Mouse (Mus musculus): ENCODE measurements around the gene Fars2. TPM values are rescaled to one million over a fixed set of nuclear protein-coding genes. Genes with fewer than 3 reads are reported as not detected.

Gene Fars2
- polyA plus RNA-seq, 1 experiment from 2014 or later: 42.7 TPM

GRCm38 (mm10) chr13:36317824-36318223 lies 200.6 kb downstream of the Fars2 start:
- Histone ChIP-seq H3K9ac (ENCODE audit: low read depth, low read length) (no peak overlapping the region), H3K4me1 (ENCODE audit: control insufficient read depth, insufficient read depth, low read length) (no peaks in the 10 kb centered on the region), H3K4me3 (ENCODE audit: low read depth, low read length) (no peak overlapping the region), H3K36me3 (ENCODE audit: control insufficient read depth, insufficient read depth, low read length) (no peaks in the 10 kb centered on the region), H3K4me2 (no peak overlapping the region), H3K9me3 (replicated peaks; ENCODE audit: control insufficient read depth, low read length) (no peaks in the 10 kb centered on the region), H3K27me3 (ENCODE audit: control insufficient read depth, insufficient read depth, low read length) (no peaks in the 10 kb centered on the region), H3K27ac (ENCODE audit: low read depth, low read length) (no peak overlapping the region)
- 87% methylated on average over 3 of the region's 3 CpGs for WGBS (ENCODE audit: insufficient replicate concordance)
- ATAC-seq (replicated peaks; ENCODE audit: insufficient number of reproducible peaks, low FRiP score, low TSS enrichment): no peak

GRCm38 (mm10) chr13:36324624-36325023 lies 207.4 kb downstream of the Fars2 start:
- no peaks in the 10 kb centered on the region for H3K4me1 ChIP-seq (ENCODE audit: control insufficient read depth, insufficient read depth, low read length)
- H3K27ac ChIP-seq (ENCODE audit: low read depth, low read length): no peak overlapping the region
- H3K9me3 ChIP-seq (replicated peaks; ENCODE audit: control insufficient read depth, low read length): no peaks in the 10 kb centered on the region
- no peaks in the 10 kb centered on the region for H3K36me3 ChIP-seq (ENCODE audit: control insufficient read depth, insufficient read depth, low read length)
- H3K4me2 ChIP-seq: no peak overlapping the region
- H3K4me3 ChIP-seq (ENCODE audit: low read depth, low read length): no peak overlapping the region
- WGBS (ENCODE audit: insufficient replicate concordance): 79% methylated on average over 2 of the region's 2 CpGs
- no peak for ATAC-seq (replicated peaks; ENCODE audit: insufficient number of reproducible peaks, low FRiP score, low TSS enrichment)
- H3K9ac ChIP-seq (ENCODE audit: low read depth, low read length): no peak overlapping the region
- H3K27me3 ChIP-seq (ENCODE audit: control insufficient read depth, insufficient read depth, low read length): no peaks in the 10 kb centered on the region

GRCm38 (mm10) chr13:36326539-36326938 lies 209.3 kb downstream of the Fars2 start:
- no peak overlapping the region for H3K4me3 ChIP-seq (ENCODE audit: low read depth, low read length)
- no peaks in the 10 kb centered on the region for H3K36me3 ChIP-seq (ENCODE audit: control insufficient read depth, insufficient read depth, low read length)
- H3K9me3 ChIP-seq (replicated peaks; ENCODE audit: control insufficient read depth, low read length): no peaks in the 10 kb centered on the region
- no peaks in the 10 kb centered on the region for H3K4me1 ChIP-seq (ENCODE audit: control insufficient read depth, insufficient read depth, low read length)
- no peak overlapping the region for H3K9ac ChIP-seq (ENCODE audit: low read depth, low read length)
- no peak overlapping the region for H3K4me2 ChIP-seq
- no peaks in the 10 kb centered on the region for H3K27me3 ChIP-seq (ENCODE audit: control insufficient read depth, insufficient read depth, low read length)
- H3K27ac ChIP-seq (ENCODE audit: low read depth, low read length): no peak overlapping the region
- no peak for ATAC-seq (replicated peaks; ENCODE audit: insufficient number of reproducible peaks, low FRiP score, low TSS enrichment)
- WGBS (ENCODE audit: insufficient replicate concordance): 67% methylated on average over 3 of the region's 3 CpGs

- Histone ChIP-seq H3K9me3 (replicated peaks; ENCODE audit: control insufficient read depth, low read length) (no peaks in the 10 kb centered on the region), H3K27me3 (ENCODE audit: control insufficient read depth, insufficient read depth, low read length) (no peaks in the 10 kb centered on the region), H3K4me3 (ENCODE audit: low read depth, low read length) (no peak overlapping the region), H3K36me3 (ENCODE audit: control insufficient read depth, insufficient read depth, low read length) (no peaks in the 10 kb centered on the region), H3K9ac (ENCODE audit: low read depth, low read length) (no peak overlapping the region), H3K27ac (ENCODE audit: low read depth, low read length) (no peak overlapping the region), H3K4me1 (ENCODE audit: control insufficient read depth, insufficient read depth, low read length) (no peaks in the 10 kb centered on the region), H3K4me2 (no peak overlapping the region)
- WGBS (ENCODE audit: insufficient replicate concordance): 68% methylated on average over 2 of the region's 2 CpGs
- no peak for ATAC-seq (replicated peaks; ENCODE audit: insufficient number of reproducible peaks, low FRiP score, low TSS enrichment)
Observed at GRCm38 (mm10) chr13:36329871-36330270, 212.7 kb downstream of the Fars2 start.

- Histone ChIP-seq H3K4me2 (no peak overlapping the region), H3K27me3 (ENCODE audit: control insufficient read depth, insufficient read depth, low read length) (no peaks in the 10 kb centered on the region), H3K4me1 (ENCODE audit: control insufficient read depth, insufficient read depth, low read length) (no peaks in the 10 kb centered on the region), H3K9me3 (replicated peaks; ENCODE audit: control insufficient read depth, low read length) (no peaks in the 10 kb centered on the region), H3K36me3 (ENCODE audit: control insufficient read depth, insufficient read depth, low read length) (no peaks in the 10 kb centered on the region), H3K4me3 (ENCODE audit: low read depth, low read length) (no peak overlapping the region), H3K9ac (ENCODE audit: low read depth, low read length) (no peak overlapping the region), H3K27ac (ENCODE audit: low read depth, low read length) (no peak overlapping the region)
- no peak for ATAC-seq (replicated peaks; ENCODE audit: insufficient number of reproducible peaks, low FRiP score, low TSS enrichment)
- WGBS (ENCODE audit: insufficient replicate concordance): 78% methylated on average over 3 of the region's 3 CpGs
Observed at GRCm38 (mm10) chr13:36330542-36330941, 213.3 kb downstream of the Fars2 start.

GRCm38 (mm10) chr13:36334748-36335147 lies 217.5 kb downstream of the Fars2 start:
- Histone ChIP-seq H3K9me3 (replicated peaks; ENCODE audit: control insufficient read depth, low read length) (no peaks in the 10 kb centered on the region), H3K27me3 (ENCODE audit: control insufficient read depth, insufficient read depth, low read length) (no peaks in the 10 kb centered on the region), H3K9ac (ENCODE audit: low read depth, low read length) (no peak overlapping the region), H3K36me3 (ENCODE audit: control insufficient read depth, insufficient read depth, low read length) (no peaks in the 10 kb centered on the region), H3K4me2 (no peak overlapping the region), H3K4me1 (ENCODE audit: control insufficient read depth, insufficient read depth, low read length) (no peaks in the 10 kb centered on the region), H3K27ac (ENCODE audit: low read depth, low read length) (no peak overlapping the region), H3K4me3 (ENCODE audit: low read depth, low read length) (no peak overlapping the region)
- ATAC-seq (replicated peaks; ENCODE audit: insufficient number of reproducible peaks, low FRiP score, low TSS enrichment): no peak
- WGBS (ENCODE audit: insufficient replicate concordance): 60% methylated on average over 5 of the region's 5 CpGs

GRCm38 (mm10) chr13:36351529-36351928 lies 234.3 kb downstream of the Fars2 start:
- Histone ChIP-seq H3K9ac (ENCODE audit: low read depth, low read length) (peak overlapping the region; percentile 28; the same call in 1 of the 2 replicates), H3K4me1 (ENCODE audit: control insufficient read depth, insufficient read depth, low read length) (peaks cover 5% of the 10 kb centered on the region; the same call in 1 of the 2 replicates), H3K9me3 (replicated peaks; ENCODE audit: control insufficient read depth, low read length) (no peaks in the 10 kb centered on the region), H3K27me3 (ENCODE audit: control insufficient read depth, insufficient read depth, low read length) (no peaks in the 10 kb centered on the region), H3K4me2 (peak overlapping the region; percentile 16; the same call in 1 of the 2 replicates), H3K4me3 (ENCODE audit: low read depth, low read length) (no peak overlapping the region), H3K27ac (ENCODE audit: low read depth, low read length) (no peak overlapping the region), H3K36me3 (ENCODE audit: control insufficient read depth, insufficient read depth, low read length) (no peaks in the 10 kb centered on the region)
- no peak for ATAC-seq (replicated peaks; ENCODE audit: insufficient number of reproducible peaks, low FRiP score, low TSS enrichment)
- WGBS (ENCODE audit: insufficient replicate concordance): 44% methylated on average over 11 of the region's 11 CpGs

GRCm38 (mm10) chr13:36357469-36357868 lies 240.3 kb downstream of the Fars2 start:
- no peak overlapping the region for H3K27ac ChIP-seq (ENCODE audit: low read depth, low read length)
- 48% methylated on average over 4 of the region's 4 CpGs for WGBS (ENCODE audit: insufficient replicate concordance)
- no peaks in the 10 kb centered on the region for H3K36me3 ChIP-seq (ENCODE audit: control insufficient read depth, insufficient read depth, low read length)
- H3K27me3 ChIP-seq (ENCODE audit: control insufficient read depth, insufficient read depth, low read length): no peaks in the 10 kb centered on the region
- no peak for ATAC-seq (replicated peaks; ENCODE audit: insufficient number of reproducible peaks, low FRiP score, low TSS enrichment)
- no peaks in the 10 kb centered on the region for H3K9me3 ChIP-seq (replicated peaks; ENCODE audit: control insufficient read depth, low read length)
- no peak overlapping the region for H3K4me3 ChIP-seq (ENCODE audit: low read depth, low read length)
- no peak overlapping the region for H3K4me2 ChIP-seq
- H3K9ac ChIP-seq (ENCODE audit: low read depth, low read length): no peak overlapping the region
- H3K4me1 ChIP-seq (ENCODE audit: control insufficient read depth, insufficient read depth, low read length): no peaks in the 10 kb centered on the region

- Histone ChIP-seq H3K27me3 (ENCODE audit: control insufficient read depth, insufficient read depth, low read length) (no peaks in the 10 kb centered on the region), H3K9me3 (replicated peaks; ENCODE audit: control insufficient read depth, low read length) (no peaks in the 10 kb centered on the region), H3K27ac (ENCODE audit: low read depth, low read length) (no peak overlapping the region), H3K9ac (ENCODE audit: low read depth, low read length) (no peak overlapping the region), H3K36me3 (ENCODE audit: control insufficient read depth, insufficient read depth, low read length) (no peaks in the 10 kb centered on the region), H3K4me3 (ENCODE audit: low read depth, low read length) (no peak overlapping the region), H3K4me2 (no peak overlapping the region), H3K4me1 (ENCODE audit: control insufficient read depth, insufficient read depth, low read length) (no peaks in the 10 kb centered on the region)
- WGBS (ENCODE audit: insufficient replicate concordance): 81% methylated on average over 3 of the region's 3 CpGs
- ATAC-seq (replicated peaks; ENCODE audit: insufficient number of reproducible peaks, low FRiP score, low TSS enrichment): no peak
Observed at GRCm38 (mm10) chr13:36361419-36361818, 244.2 kb downstream of the Fars2 start.

All from heart, embryonic 11.5 days (tissue).